Mouse (Mus musculus) liver, embryonic 14.5 days (tissue): ENCODE results near the gene Olfr1065.

Experiments
- CTCF ChIP-seq: IDR thresholded peaks from 2 replicates; pipeline ENCODE4 v1.5.1; 2016; ENCODE audit warnings: antibody characterized with exemption, low read depth, control low read depth
- EP300 ChIP-seq: IDR thresholded peaks from 2 replicates; pipeline ENCODE4 v1.6.1; 2016; ENCODE audit warnings: antibody characterized with exemption, low read depth

GRCm38 (mm10) chr2:86456169-86456568, 5.8 kb upstream of the Olfr1065 start, which contains the start of gene Olfr1066:
- TF ChIP-seq CTCF (no peak), EP300 (no peak)
